ENCODE assay signal across 27 mouse cellular contexts in the genomic region with DNA sequence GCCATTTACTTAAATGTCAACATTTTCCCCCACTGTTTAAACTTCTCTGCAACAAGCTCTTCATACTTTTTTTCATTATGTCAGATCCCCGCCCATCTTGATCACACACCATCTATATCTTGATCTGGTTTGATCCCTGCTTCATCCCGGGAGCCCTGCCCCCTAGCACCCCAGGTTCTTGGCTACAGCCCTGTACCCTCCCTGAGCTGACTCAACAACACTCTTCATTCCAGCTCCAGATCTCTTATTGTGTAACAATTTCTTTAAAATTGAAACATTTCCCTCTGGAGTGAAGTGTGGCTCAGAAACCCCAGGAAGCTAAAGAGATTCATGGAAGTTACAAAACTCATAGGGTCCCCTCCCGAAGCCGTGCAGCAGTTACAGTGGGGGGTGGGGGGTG.
DNase-seq lines count a peak whose midpoint lies in the region; ATAC-seq lines count a peak whose summit lies in the region.
"Had no signal": no experiment of that assay in that cellular context is flagged by ENCODE, and none has a peak within 500 bp of the region (broad histone marks: within the 10 kb centered on the region; RNA-seq: fewer than 3 reads in every experiment).

No protein-coding gene starts in this region.

- H3K4me3 ChIP-seq in lung, embryonic 16.5 days (ENCODE audit: low read length), result no peak overlapping the region
- H3K4me3 ChIP-seq: embryonic facial prominence, embryonic 13.5 days; embryonic facial prominence, embryonic 15.5 days; erythroblast, embryonic 14.5 days; forebrain, embryonic 13.5 days; forebrain, embryonic 15.5 days had no signal

- 63% methylated on average over 4 of the region's 4 CpGs for WGBS in lung, embryonic 16.5 days

- no peak overlapping the region for H3K27ac ChIP-seq in lung, embryonic 16.5 days (ENCODE audit: low read length)
- H3K27ac ChIP-seq: embryonic facial prominence, embryonic 13.5 days; embryonic facial prominence, embryonic 15.5 days; forebrain, embryonic 13.5 days; forebrain, embryonic 15.5 days had no signal

- H3K9me3 ChIP-seq in lung, embryonic 16.5 days (ENCODE audit: control insufficient read depth, low read length), result no peaks in the 10 kb centered on the region
- H3K9me3 ChIP-seq: embryonic facial prominence, embryonic 13.5 days; embryonic facial prominence, embryonic 15.5 days; forebrain, embryonic 13.5 days; forebrain, embryonic 15.5 days; G1E had no signal

- no peak overlapping the region for H3K4me2 ChIP-seq in lung, embryonic 16.5 days (ENCODE audit: low read depth, low read length)
- H3K4me2 ChIP-seq: embryonic facial prominence, embryonic 13.5 days; embryonic facial prominence, embryonic 15.5 days; forebrain, embryonic 13.5 days; forebrain, embryonic 15.5 days had no signal

- 0 out of 2 replicates have a peak, but pooled peaks cover 2% of the 10 kb centered on the region for H3K4me1 ChIP-seq in lung, embryonic 16.5 days (replicated peaks; ENCODE audit: control insufficient read depth, insufficient read depth, low read length)
- H3K4me1 ChIP-seq: embryonic facial prominence, embryonic 13.5 days; embryonic facial prominence, embryonic 15.5 days; forebrain, embryonic 13.5 days; forebrain, embryonic 15.5 days had no signal

- no peaks in the 10 kb centered on the region for H3K36me3 ChIP-seq in lung, embryonic 16.5 days (ENCODE audit: control insufficient read depth, insufficient read depth, low read length)
- H3K36me3 ChIP-seq: embryonic facial prominence, embryonic 13.5 days; embryonic facial prominence, embryonic 15.5 days; forebrain, embryonic 15.5 days; G1E had no signal

- H3K27me3 ChIP-seq in lung, embryonic 16.5 days (ENCODE audit: control insufficient read depth, insufficient read depth, low read depth, low read length), result no peaks in the 10 kb centered on the region
- H3K27me3 ChIP-seq: CH12.LX; embryonic facial prominence, embryonic 13.5 days; embryonic facial prominence, embryonic 15.5 days; forebrain, embryonic 13.5 days; forebrain, embryonic 15.5 days had no signal

- H3K9ac ChIP-seq in lung, embryonic 16.5 days (ENCODE audit: low read length), result no peak overlapping the region
- H3K9ac ChIP-seq: embryonic facial prominence, embryonic 13.5 days; embryonic facial prominence, embryonic 15.5 days; forebrain, embryonic 13.5 days; forebrain, embryonic 15.5 days; forebrain, postnatal 0 days had no signal

- no peak for DNase-seq in lung, postnatal 36 days
- DNase-seq in 3T3-L1 (ENCODE audit: low read depth, low spot score), result peak; percentile 21
- DNase-seq in NIH3T3 (ENCODE audit: low read depth), result peak; percentile 36
- DNase-seq in fat pad, adult 2 months (ENCODE audit: extremely low read depth, low read depth, low spot score), result peak; percentile 16
- no peak for DNase-seq in kidney, postnatal 36 days
- no peak for DNase-seq in adrenal gland, adult (ENCODE audit: inconsistent age in 2 of 2, low spot score in 1 of 2)
- DNase-seq: adrenal gland, adult 2 months; adrenal gland, postnatal 10 days; adrenal gland, postnatal 25 days; B cell, adult 2 months; cerebellum, adult 11 months; cerebellum, adult 18-20 months; cerebellum, adult 8-10 months; cerebellum, adult 9-11 months; cerebellum, postnatal 14 days; cerebellum, postnatal 36 days; embryo, embryonic 11 days; forebrain, postnatal 0 days had no signal

- ATAC-seq in lung, embryonic 16.5 days (ENCODE audit: low read depth), result peak; percentile 70
- ATAC-seq: CD4-positive, CD25-positive, alpha-beta regulatory T cell, adult 4 months; forebrain, embryonic 13.5 days; forebrain, embryonic 15.5 days; forebrain, postnatal 0 days had no signal

Comparison
In these comparisons a context has a peak if more than half of its experiments do, and no peak if none do; other contexts are left out.
1. DNase-seq: peak in 3T3-L1 (single experiment), NIH3T3 (single experiment) and fat pad, adult 2 months (single experiment); none in lung, postnatal 36 days (single experiment), kidney, postnatal 36 days (0 of 2) and adrenal gland, adult (0 of 2).